Mouse (Mus musculus): ENCODE data around the gene Ranbp3l. TPM values are rescaled to one million over a fixed set of nuclear protein-coding genes. Genes with fewer than 3 reads are reported as not detected.
A peak's percentile ranks its signal among the peaks of the same experiment; 100 is the strongest.

The Ranbp3l gene
- total RNA-seq, 2 experiments from 2014 or later, result not detected

DNA sequence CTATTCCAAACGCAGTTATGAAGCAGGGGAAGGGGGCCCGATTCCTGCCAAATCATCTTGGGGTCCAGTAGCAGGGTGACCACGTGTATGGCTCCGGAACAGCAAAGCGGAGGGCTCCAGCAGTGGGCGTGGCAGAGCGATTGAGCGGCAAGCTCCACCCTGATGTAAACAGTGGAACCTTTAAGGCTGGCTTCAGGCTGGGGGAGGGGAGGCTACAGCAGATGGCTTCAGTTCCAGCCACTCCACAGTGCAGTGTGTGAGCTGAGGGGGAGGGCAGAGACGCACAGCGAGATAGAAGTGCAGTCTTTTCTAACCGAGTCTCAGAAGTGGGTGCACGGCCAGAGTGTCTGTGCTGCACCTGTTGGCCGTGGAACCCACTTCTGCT lies 126.6 kb downstream of the Ranbp3l start:
- peak in 1 of 2 experiments; percentile 18 for DNase-seq

DNA sequence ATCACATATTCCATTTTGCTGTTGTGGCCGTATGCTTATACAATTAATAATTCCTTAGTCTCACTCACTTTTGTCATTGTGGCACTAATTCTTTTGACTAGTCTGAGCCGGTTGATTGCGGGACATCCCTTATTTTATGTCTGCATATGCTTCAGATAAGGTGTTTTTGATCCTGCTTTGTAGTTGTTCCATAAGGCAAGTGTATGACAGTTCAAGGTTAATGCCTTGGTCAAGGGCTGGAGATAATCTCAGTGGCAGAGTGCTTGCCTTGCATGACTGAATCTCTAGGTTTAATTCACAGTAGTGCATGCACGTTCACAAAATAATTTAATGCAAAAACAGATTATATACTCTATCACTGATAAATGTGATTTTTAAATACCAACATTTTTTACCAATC lies 129.1 kb downstream of the Ranbp3l start:
- no peak for DNase-seq

DNA sequence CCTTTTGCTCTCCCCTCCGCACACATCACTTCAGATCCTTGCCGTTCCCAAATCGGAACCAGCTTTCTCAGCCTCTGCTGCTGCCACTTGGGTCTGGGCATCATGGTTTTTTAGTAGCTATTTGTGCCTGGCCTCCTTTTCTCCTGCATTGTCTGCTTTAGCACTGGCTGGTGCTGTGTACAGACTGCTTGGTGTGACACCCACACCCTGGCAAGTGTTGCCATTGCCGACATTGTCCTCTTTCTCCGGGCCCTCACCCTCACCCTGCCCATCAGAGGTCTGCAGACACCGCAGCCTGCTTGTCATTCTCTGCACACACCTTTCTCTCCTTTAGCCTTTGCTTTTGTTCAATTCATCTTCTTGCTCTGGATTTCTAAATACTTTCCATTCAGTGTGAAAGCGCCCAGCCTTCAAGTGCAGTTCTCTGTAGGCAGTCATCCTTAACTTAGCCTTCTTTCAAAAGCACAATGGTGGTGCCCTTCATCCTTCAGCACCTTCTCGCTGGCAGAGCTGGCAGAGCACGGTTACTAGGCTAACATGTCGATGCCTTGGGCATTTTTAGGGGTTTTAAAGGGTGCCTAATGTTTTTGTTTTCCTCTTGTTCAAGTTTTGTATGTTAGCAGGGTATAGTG lies 132.8 kb downstream of the Ranbp3l start:
- DNase-seq, result no peak

DNA sequence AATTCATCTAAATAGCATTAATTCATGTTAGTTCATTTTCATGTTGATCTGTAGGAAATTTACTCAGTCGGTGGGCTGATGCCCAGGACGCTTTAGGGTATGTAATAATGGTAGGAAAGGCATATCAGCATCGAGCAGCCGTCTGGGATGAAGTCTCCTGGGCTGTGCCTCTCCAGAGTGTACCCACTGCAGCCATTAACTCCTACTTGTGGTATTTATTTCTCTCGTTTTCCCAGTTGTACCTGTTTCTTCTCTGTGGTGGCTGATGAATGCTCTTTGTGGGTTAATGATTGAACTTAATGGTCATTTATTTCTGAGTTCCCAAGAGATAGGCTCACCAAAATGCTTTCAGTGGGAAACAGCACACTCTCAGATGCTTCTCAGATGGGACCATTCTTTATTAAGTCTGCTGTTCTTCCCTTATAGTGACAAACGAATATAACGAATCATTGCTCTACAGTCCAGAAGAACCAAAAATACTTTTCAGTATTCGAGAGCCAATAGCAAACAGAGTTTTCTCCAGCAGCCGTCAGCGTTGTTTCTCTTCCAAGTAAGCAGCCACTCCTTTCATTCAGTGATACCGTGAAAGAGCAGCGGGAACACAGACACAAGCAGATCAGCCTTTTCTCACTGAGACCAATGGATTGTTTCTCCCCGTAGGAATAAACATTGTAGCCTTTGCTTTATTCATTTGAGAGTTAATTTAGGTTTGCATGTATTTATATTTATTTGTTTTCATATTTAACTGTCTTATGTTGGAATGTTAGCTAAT lies 138.7 kb downstream of the Ranbp3l start:
- DNase-seq, result no peak

DNA sequence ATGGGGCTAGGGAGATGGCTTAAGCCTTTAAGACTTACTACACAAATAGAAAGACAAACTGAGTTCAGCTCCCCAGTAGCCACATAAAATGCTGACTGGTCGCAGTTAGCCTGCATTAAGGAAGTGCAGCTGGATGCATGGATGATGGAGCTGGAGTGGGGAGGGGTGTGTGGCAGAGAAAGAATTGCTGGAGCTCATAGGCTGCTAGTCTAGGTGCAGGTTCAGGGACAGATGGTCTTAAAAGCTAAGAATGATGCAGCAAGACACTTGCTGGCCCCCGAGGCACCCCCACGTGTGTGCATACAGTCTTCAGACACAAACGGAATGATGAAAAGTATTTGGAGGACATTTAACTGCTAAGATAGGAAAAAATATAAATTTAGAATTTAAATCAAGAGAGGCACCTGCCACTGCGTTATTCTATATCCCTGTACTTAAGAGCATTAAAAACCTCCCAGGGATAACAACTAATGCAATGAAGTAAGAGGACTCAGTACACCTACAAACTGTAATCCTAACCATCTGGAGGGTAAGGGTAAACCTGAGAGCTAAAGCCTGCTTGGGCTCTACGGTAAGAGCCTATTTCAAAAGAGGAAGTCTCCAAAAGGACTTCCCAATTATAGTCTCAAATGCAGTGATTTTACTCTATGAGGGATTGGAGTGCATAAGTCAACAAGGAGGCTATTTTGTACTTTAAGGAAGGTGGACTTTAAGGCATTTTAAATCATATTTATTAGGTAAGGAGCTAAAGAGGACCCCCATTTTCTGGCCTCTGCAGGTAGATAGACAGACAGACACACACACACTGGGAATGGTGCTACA lies 143.0 kb downstream of the Ranbp3l start:
- DNase-seq, result no peak

DNA sequence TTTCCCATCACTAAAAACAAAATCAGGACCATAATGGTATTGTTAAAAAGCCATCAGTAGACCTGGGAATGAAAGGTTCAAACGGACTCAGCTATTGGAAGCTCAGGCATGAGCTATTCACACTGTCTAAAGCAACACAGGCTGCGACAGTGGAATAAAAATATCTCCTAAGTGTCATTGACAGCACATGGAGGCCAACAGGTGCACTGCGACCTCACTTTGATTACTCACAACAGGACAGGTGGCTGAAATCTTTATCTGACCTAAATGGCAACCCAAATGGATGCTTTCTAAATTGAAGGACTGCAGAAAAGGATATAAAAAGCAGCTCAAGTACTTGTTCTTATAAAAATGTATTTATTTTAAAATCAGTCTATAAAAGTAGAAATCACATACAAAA lies 143.9 kb downstream of the Ranbp3l start:
- no peak for DNase-seq

DNA sequence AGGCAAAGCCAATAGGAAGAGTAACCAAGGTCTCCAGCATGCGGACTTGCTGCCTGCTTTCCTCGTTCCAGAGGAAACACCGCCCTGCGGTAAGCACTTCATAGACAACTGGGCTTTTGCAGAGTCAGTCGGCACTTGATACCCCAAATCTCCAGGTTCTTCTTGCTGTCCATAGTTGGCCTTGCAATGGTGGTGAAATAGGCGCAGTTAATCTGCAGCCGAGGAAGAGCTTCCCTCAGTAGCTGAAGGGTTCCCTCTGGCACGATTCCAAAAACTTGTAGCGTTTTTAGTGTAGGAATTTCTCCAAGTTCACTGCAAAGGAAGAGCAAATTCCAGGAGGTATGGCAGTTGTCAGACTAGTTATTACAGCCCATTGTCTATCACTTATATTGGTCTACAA lies 145.8 kb downstream of the Ranbp3l start:
- DNase-seq, result no peak

DNA sequence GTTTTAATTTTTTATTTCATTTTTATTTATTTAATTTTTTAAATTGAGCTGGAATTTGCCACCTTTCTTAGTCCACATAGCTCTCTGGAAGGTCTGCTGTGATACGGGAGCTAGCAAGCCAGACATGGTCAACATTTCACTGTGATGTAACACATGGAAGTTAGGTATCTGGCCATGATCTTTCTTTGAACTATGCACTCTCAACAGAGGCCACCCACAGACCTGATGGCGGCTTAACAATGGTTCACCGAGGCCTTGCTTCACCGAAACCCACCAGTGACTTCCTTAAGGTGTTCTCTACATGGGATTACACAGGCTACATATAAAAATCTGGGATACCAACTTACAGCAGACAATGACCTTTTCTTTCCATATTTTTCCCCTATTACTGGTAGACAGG lies 146.4 kb downstream of the Ranbp3l start:
- DNase-seq, result no peak

DNA sequence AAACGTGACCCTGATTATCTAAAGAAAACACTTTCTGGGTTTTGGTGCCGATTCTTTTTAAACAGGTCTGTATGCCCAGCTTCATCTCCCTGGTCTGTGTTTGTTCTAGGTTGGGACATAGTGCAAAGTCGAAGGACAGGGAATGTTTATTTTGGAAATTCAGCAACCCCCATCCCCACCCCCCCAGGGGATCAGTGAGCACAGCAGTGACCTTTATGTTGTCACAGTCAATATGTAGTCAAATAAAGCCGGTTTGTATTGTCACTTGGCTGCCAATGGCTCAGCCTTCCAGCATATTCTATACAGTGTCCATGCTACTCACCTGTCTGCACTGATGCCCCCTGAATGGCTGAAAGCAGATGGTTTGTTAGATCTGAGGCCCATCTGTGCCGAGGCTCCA lies 146.8 kb downstream of the Ranbp3l start:
- no peak for DNase-seq

Other genes starting within 250 kb of the Ranbp3l start
- gene Nadk2, start 103.3 kb downstream of the Ranbp3l start, total RNA-seq (2021), result 10 to 100 TPM; 59.8 to 66.2 TPM
- gene Lmbrd2, start 172.6 kb downstream of the Ranbp3l start, total RNA-seq (2021), result 10 to 100 TPM; 13.1 to 14.0 TPM
- gene Skp2, start 187.5 kb downstream of the Ranbp3l start, total RNA-seq (2021), result under 1 TPM; 0.59 to 0.69 TPM

All from heart, adult 18-20 months (tissue).